Mouse (Mus musculus) kidney, adult 18-20 months (tissue): ENCODE results near the gene Glra2.
"Not testable (repeated sequence)": the region's sequence is repeated elsewhere in the genome, so short reads cannot be mapped to it uniquely, and the experiment has no call there.

Source experiments
- DNase-seq: peaks from one replicate; pipeline ENCODE4 v3.0.0; 2021

Glra2 gene

DNA sequence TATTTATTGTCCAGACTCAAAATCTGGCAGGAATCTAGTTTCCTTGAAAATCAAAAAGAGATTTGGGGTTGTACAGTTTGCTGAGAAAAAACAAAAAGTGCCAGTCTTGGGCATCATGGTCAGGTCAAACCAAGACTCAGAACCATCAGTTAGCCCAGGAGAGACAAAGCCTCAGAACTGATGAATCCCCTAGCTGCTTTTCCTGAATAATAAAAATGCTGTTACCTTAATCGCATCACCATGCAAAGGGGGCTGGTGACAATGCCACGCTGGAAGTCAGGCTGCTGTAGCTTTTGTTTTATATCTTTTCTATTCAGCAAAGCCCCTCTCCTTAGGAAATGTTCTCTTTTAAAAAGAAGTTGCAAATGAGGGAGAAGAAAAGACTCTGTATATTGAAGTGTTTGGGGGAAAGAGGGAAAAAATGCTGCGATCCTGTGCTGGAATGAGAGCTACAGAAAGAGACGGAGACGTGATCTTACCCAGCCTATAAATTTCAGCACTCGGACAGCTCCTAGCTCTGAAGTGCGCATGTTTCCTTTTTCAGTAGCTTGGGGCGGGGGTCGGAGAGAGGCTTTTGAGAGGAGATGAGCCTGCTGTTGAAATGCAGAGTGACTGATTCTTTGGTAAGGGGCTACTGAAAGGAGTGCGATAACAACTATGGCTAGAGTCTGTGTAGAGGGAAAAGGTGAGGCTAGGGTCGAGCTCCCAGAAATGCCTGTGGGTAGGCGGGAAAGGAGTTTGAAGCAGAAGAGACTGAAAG lies at the start of gene Glra2:
Glra2 (minus strand) TSS at position 455 of the 760 bp plus-strand sequence.
- no peak for DNase-seq

GRCm38 (mm10) chrX:165362798-165363197 lies 35.6 kb upstream of the Glra2 start:
- DNase-seq: peak; percentile 58

GRCm38 (mm10) chrX:165344611-165345010 lies 17.4 kb upstream of the Glra2 start:
- no peak for DNase-seq

- peak; percentile 4 for DNase-seq
These were observed 623 bp upstream of the Glra2 start for GRCm38 (mm10) chrX:165327699-165328333.

DNA sequence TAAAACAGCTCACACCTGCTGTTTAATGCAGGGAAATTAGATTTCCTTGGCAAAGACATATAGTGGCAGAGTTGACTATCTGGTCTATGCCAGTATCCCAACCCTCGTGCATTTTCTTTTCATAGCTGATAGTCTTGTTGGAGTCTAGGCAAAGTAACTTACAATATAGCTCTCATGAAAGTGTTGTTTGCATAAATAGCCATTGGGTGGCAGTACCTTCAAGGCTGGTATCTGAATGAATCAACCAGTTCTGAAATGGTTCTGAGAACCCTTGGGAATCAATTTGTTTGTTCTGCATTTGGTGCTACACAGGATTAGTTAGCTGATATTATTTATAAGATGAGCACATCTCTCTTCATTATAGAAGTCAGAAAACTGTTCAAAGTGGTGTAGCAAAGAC lies 133.6 kb downstream of the Glra2 start:
- no peak for DNase-seq

DNA sequence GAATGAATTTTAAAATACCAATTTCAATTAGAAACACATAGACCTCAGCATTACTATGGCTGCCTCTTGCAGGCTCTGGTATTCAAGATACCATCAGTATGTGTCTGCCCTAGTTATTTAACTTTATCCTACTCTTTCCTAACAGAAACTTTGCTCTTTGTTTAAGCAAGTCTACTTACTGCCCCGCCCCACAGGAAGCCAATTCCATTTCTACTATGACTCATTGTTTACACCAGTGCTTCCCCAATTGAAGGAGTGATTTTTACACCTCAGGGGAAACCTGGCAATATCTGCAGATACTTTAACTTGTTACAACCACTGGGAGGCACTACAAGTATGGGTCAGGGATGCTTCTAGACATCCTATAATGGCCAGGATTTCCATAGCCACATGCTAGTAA lies 136.0 kb downstream of the Glra2 start:
- no peak for DNase-seq

- DNase-seq: not testable (repeated sequence)
These were observed 144.2 kb downstream of the Glra2 start for GRCm38 (mm10) chrX:165182948-165183347.

DNA sequence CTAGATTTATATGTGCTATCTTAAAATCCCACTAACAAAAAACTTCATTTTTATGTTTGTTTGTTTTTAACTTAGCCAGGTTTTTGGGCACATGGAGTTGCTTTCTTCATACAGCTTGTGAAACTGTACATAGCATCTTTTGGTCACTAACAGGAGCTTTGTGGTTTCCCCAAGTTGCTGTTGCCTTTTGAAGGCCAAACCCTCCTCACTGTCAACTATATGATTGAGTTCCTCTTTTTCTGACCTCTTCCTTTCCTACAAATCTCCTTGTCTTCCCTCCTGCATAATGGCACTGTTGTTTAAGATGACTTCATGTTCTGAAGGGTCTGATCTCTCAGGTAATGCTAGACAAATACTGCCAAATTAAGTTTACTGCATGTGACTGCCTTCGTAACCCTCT lies 170.6 kb downstream of the Glra2 start:
- DNase-seq: no peak

DNA sequence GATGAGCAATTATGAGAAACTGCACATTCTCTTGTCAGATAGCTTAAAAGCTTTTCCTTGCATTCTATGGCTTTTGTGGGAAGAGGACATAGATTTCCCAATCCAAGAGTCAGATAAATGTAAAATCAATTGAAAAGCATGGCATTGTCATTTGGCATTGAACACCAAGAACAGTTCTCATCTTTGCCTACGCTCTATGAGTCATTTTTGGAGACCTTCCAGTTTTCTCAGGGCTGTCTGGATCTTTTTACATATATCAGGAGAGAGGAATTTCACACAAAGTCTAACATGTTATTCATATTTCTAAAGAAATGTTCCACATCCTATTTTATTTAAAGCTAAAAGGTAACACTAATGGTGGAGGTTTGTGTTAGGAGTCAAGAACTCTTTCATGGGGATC lies 223.0 kb downstream of the Glra2 start:
- DNase-seq: no peak
